Mouse (Mus musculus) forebrain, embryonic 15.5 days (tissue): Measurements from ENCODE around the gene Col11a2. TPM values are rescaled to one million over a fixed set of nuclear protein-coding genes. Genes with fewer than 3 reads are reported as not detected.

ENCODE experiments used
- ATAC-seq: fragments of 200-750 bp; cut with Nextera tagmentation; replicated peaks from 2 replicates; pipeline ENCODE4 v1.8.0; 2017; ENCODE audit warnings: mild to moderate bottlenecking, moderate TSS enrichment, moderate library complexity
- H3K27ac ChIP-seq: fragments of 300-500 bp; sonication (generic); replicated peaks from 2 replicates; pipeline ENCODE4 v1.5.1; 2015; ENCODE audit warnings: mild to moderate bottlenecking, inconsistent platforms
- H3K27me3 ChIP-seq: fragments of 300-500 bp; sonication (generic); 2 replicates; pipeline ENCODE4 v1.6.1; 2015; ENCODE audit warnings: inconsistent platforms
- H3K36me3 ChIP-seq: fragments of 300-500 bp; sonication (generic); 2 replicates; pipeline ENCODE4 v1.6.1; 2015; ENCODE audit warnings: mild to moderate bottlenecking, inconsistent platforms
- H3K4me1 ChIP-seq: fragments of 300-500 bp; sonication (generic); 2 replicates; pipeline ENCODE4 v1.6.1; 2015; ENCODE audit warnings: inconsistent platforms
- H3K4me2 ChIP-seq: fragments of 300-500 bp; sonication (generic); replicated peaks from 2 replicates; pipeline ENCODE4 v1.6.1; 2015; ENCODE audit warnings: mild to moderate bottlenecking, inconsistent platforms
- H3K4me3 ChIP-seq: fragments of 300-500 bp; sonication (generic); 2 replicates; pipeline ENCODE4 v1.5.1; 2015; ENCODE audit warnings: mild to moderate bottlenecking, inconsistent platforms
- H3K9ac ChIP-seq: fragments of 300-500 bp; sonication (generic); replicated peaks from 2 replicates; pipeline ENCODE4 v1.6.1; 2015; ENCODE audit warnings: mild to moderate bottlenecking, inconsistent platforms
- H3K9me3 ChIP-seq: fragments of 300-500 bp; sonication (generic); 2 replicates; pipeline ENCODE4 v1.6.1; 2016; ENCODE audit warnings: inconsistent platforms
- WGBS: fragments of 180-500 bp; shearing (Covaris S2); methylation state at CpG from one replicate; pipeline ENCODE4 v1.1.7; 2015; ENCODE audit warnings: mixed read lengths; 5-methylcytosine and 5-hydroxymethylcytosine counted together
- microRNA counts: library from miRNA; unstranded; fragments of <30 nt; microRNA quantifications from one replicate; lab custom pipeline; 2016
- microRNA-seq: library from miRNA; unstranded; fragments of <30 nt; microRNA quantifications from one replicate; pipeline ENCODE4, GENCODE M21; 2016
- polyA plus RNA-seq: library from polyadenylated mRNA; unstranded; fragments of >200 nt; fragmentation: Nextera tagmentation; extraction: Ambion mirVana; gene quantifications from 2 replicates; pipeline ENCODE4 v1.2.1, GENCODE M21; 2015

The Col11a2 gene
- polyA plus RNA-seq, 1 experiment from 2014 or later = 2.1 TPM

DNA sequence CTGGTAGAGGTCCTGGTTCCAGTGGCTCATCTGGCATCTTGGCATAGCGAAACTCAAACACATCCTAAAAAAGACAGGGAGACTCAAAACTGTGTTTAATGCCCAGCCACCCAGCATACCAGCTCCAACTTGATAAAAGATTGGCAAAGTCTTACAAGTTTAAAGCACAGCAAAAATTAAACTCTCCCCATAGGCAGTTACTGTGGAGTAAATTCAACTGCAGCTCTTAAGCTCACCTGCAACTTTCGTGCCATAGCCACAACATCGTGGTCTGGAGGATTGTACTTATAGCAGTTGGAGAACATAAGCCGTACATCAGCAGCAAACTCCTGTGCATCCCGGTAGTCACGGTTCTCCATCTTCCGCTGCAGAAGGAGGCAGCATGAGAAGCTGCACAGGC, 74.9 kb downstream of the Col11a2 start:
- Histone ChIP-seq H3K4me1 (peaks cover 34% of the 10 kb centered on the region), H3K4me2 (no peak overlapping the region), H3K9me3 (no peaks in the 10 kb centered on the region), H3K27ac (no peak overlapping the region), H3K27me3 (no peaks in the 10 kb centered on the region), H3K4me3 (no peak overlapping the region), H3K9ac (no peak overlapping the region), H3K36me3 (peaks cover 69% of the 10 kb centered on the region)
- 90% methylated on average over 7 of the region's 7 CpGs for WGBS
- no peak for ATAC-seq

MicroRNA genes within 50 kb of the gene (microRNA counts, 519-probe panel; counts per million panel counts)
- microRNA mmu-miR-219 (lab: Ali Mortazavi, UCI) = 2,515 counts per million, percentile 54 among the panel's probes with 10 or more counts

Small RNA genes lying within 50 kb of the gene (microRNA-seq; reads per million reads assigned to microRNA genes)
- gene Mir219a-1 (not detected), gene Mir219c (not detected)

Other genes with a start within 250 kb of the Col11a2 start
- 41.4 and 42.5 TPM in 2 replicates for gene Kank3, start 228.9 kb upstream of the Col11a2 start, polyA plus RNA-seq
- gene Rps28, start 214.9 kb upstream of the Col11a2 start, polyA plus RNA-seq = 612 and 676 TPM in 2 replicates
- gene Ndufa7, start 214.9 kb upstream of the Col11a2 start, polyA plus RNA-seq = 417 and 444 TPM in 2 replicates
- gene Cd320, start 196.3 kb upstream of the Col11a2 start, polyA plus RNA-seq = 60.7 and 63.5 TPM in 2 replicates
- not detected in 2 replicates for gene Gm7029, start 165.6 kb upstream of the Col11a2 start, polyA plus RNA-seq
- gene Kifc1, start 148.8 kb upstream of the Col11a2 start, polyA plus RNA-seq = 3.3 and 4.3 TPM in 2 replicates
- gene Platr17, start 134.3 kb upstream of the Col11a2 start, polyA plus RNA-seq = 0.32 and 0.80 TPM in 2 replicates
- 61.5 and 63.5 TPM in 2 replicates for gene Daxx, start 130.0 kb upstream of the Col11a2 start, polyA plus RNA-seq
- 18.2 and 18.4 TPM in 2 replicates for gene Tapbp, start 123.5 kb upstream of the Col11a2 start, polyA plus RNA-seq
- gene Zbtb22, start 123.5 kb upstream of the Col11a2 start, polyA plus RNA-seq = 18.7 and 19.5 TPM in 2 replicates
- 46.6 and 47.2 TPM in 2 replicates for gene Rgl2, start 109.9 kb upstream of the Col11a2 start, polyA plus RNA-seq
- gene Pfdn6, start 99.1 kb upstream of the Col11a2 start, polyA plus RNA-seq = 198 and 212 TPM in 2 replicates
- gene Wdr46, start 98.8 kb upstream of the Col11a2 start, polyA plus RNA-seq = 31.0 and 33.4 TPM in 2 replicates
- gene B3galt4, start 87.9 kb upstream of the Col11a2 start, polyA plus RNA-seq = 10.1 and 10.4 TPM in 2 replicates
- gene Vps52, start 83.6 kb upstream of the Col11a2 start, polyA plus RNA-seq = 75.8 and 79.7 TPM in 2 replicates
- 864 and 971 TPM in 2 replicates for gene Rps18, start 83.4 kb upstream of the Col11a2 start, polyA plus RNA-seq
- 8.1 and 13.0 TPM in 2 replicates for gene H2-K1, start 39.1 kb upstream of the Col11a2 start, polyA plus RNA-seq
- 21.9 and 22.9 TPM in 2 replicates for gene Ring1, start 14.8 kb upstream of the Col11a2 start, polyA plus RNA-seq
- 64.4 and 74.3 TPM in 2 replicates for gene H2-Ke6, start 11.4 kb upstream of the Col11a2 start, polyA plus RNA-seq
- 148 and 156 TPM in 2 replicates for gene Slc39a7, start 7.8 kb upstream of the Col11a2 start, polyA plus RNA-seq
- 58.2 and 64.5 TPM in 2 replicates for gene Rxrb, start 7.6 kb upstream of the Col11a2 start, polyA plus RNA-seq
- 0.15 TPM in 1 of 2 replicates, not detected in the other for gene H2-Oa, start 52.9 kb downstream of the Col11a2 start, polyA plus RNA-seq
- 12.9 and 13.0 TPM in 2 replicates for gene H2-DMa, start 80.1 kb downstream of the Col11a2 start, polyA plus RNA-seq
- 132 and 133 TPM in 2 replicates for gene Brd2, start 83.2 kb downstream of the Col11a2 start, polyA plus RNA-seq
- 1.0 and 1.4 TPM in 2 replicates for gene H2-DMb2, start 103.9 kb downstream of the Col11a2 start, polyA plus RNA-seq
- gene H2-DMb1, start 113.6 kb downstream of the Col11a2 start, polyA plus RNA-seq = 0.88 and 0.91 TPM in 2 replicates
- 1.5 and 1.6 TPM in 2 replicates for gene Tap1, start 148.1 kb downstream of the Col11a2 start, polyA plus RNA-seq
- gene Psmb9, start 148.3 kb downstream of the Col11a2 start, polyA plus RNA-seq = 0.73 and 1.1 TPM in 2 replicates
- 2.3 and 2.6 TPM in 2 replicates for gene Psmb8, start 158.3 kb downstream of the Col11a2 start, polyA plus RNA-seq
- gene Tap2, start 164.1 kb downstream of the Col11a2 start, polyA plus RNA-seq = 1.3 and 1.7 TPM in 2 replicates
- 0.20 TPM in 1 of 2 replicates, not detected in the other for gene H2-Ob, start 199.5 kb downstream of the Col11a2 start, polyA plus RNA-seq
- gene H2-Ab1, start 218.3 kb downstream of the Col11a2 start, polyA plus RNA-seq = 0.86 and 1.2 TPM in 2 replicates
- 0.23 TPM in 1 of 2 replicates, not detected in the other for gene H2-Aa, start 248.4 kb downstream of the Col11a2 start, polyA plus RNA-seq